Mouse (Mus musculus): ENCODE measurements around the gene Tmem135.
A peak's percentile ranks its signal among the peaks of the same experiment; 100 is the strongest.

Gene Tmem135

DNA sequence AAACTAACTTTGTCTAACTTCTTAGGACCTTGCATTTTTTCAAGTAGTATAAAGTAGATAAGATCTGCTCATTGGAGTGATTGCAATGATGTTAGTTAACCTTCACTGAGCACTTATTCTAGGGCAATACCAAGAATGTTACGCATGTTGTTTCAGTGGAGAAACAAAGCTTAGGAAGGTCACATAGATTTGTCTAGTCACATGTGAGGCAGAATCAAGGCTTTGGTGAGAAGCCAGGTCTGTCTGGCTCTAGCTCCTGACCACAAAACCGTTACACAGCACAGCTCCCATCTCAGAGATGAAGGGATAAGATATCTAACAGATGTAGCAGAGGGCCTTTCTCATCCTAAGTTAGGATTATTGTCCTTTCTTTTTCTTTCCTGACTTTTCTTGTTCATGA, 13.4 kb downstream of the Tmem135 start:
- no peak for DNase-seq (ENCODE audit: low read depth, low spot score)

DNA sequence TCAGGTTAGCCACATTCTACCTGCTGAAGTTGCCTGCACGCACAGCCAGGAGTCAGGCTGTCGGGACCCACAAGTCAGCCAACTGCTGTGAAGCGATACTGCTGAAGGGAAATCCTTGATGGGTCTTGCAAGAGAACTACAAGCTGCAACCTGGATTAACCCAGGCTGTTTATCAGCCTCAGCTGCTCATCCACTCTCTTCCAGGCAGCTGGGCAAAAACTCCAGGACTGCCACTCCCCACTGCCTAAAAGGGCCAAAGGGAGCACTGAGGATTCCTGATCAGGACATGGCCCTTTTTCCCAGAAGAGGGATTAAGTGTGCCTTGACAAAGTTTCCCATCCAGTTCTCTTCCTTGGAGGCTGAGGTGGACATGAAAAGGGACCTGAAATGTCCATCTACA, 15.0 kb downstream of the Tmem135 start:
- no peak for DNase-seq (ENCODE audit: low read depth, low spot score)

DNA sequence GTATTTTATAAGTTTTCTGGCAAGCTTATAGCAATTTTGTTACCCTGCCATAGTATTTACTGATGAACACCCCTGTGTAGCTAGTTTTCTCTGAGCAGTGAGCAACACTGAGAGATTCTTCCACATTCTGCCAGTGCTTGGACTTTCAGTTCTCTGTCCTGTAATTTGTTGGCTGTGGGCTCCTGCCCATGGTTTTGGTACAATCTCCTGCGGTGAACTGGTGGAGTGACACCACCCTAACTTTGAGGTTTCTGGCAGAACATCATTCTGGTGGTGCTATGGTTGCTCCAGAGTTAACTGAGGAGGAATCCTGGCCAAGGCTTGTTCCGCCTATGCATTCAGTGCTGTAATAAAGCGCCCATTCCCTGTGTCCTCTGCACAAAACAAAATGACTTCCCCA, 21.1 kb downstream of the Tmem135 start:
- DNase-seq (ENCODE audit: low read depth, low spot score) = no peak

DNA sequence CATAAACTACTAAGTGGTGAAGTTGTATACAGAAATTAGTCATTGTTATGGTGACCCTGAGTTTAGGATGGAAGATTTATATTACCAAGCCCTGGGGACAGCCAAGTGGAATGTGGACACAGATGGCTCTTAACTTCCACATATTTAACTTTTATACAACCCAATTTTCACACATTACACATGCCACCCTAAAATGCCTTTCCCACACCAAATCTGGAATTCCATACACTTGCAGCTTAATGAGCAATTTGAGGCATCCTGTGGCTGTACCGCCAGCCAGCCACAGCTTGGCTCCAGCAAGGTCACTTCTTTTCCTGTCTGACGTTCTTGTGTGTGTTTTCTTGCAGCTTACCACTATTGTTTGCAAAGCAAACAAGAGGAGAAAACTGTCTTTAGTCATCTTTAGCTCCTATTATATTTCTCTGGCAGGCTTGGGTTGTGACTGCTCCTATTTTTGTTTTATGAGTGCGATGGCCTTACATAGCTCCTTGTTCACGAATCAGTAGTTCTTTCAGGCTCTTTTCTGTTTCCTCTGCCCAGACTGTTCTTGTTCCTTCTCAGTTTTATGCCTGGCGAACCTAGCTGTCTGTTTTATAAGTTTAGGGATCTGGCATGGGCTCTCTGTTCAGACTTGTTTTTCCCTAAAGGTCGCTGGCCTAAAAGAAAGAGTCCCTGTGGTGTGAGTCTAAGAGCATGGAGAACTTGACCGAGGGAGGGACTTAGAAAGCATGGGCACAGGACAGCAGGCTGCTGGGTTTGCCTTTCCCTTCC, 22.9 kb downstream of the Tmem135 start:
- no peak for DNase-seq (ENCODE audit: low read depth, low spot score)

DNA sequence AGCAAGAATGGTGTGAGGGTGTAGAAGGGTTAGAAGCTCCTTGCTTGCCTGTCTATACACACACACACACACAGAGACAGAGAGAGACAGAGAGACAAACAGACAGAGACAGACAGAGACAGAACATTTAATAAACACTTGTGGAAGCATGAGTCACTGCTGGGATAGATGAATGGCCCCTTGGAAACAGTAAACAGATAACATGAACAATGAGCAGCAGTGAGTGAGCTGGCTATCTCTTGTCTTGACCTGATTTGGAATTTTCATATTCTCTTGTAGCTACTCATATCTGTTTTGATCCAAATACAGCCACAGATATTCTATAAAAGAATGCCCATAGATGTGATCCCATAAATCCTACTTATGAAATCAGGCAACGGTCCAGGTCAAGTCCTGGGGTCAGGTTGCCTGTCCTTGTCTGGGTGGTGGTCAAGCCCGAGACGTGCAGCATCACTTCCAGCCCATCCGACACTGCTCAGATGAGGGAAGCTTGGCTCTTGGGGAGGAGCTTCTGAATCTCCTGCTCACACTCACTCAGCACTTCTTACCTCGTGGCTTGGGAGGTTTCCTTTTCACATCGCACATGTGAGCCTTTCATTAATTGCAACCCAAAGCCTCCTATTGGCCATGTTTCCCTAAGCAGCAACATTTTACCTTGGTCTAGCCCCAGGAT, 32.3 kb downstream of the Tmem135 start:
- DNase-seq (ENCODE audit: low read depth, low spot score) = no peak

DNA sequence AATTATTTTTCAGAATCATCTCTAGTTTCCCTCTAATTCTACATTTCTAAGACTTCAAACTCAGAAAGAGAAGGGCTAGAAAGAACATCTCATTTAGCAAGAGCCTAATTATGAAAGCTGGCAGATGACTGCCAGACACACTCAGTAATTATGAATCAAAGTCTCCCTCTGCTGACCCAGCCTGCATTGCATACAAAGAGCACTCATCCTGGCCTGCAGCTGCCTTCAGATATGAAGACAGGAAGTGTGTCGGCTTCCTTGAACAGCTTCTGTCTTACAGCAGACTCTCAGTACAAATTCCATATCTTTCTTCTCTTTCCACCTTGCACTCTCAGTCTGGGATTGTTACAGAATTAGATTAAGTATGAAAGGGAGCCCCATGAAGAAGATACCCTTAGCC, 33.1 kb downstream of the Tmem135 start:
- DNase-seq (ENCODE audit: low read depth, low spot score) = no peak

DNA sequence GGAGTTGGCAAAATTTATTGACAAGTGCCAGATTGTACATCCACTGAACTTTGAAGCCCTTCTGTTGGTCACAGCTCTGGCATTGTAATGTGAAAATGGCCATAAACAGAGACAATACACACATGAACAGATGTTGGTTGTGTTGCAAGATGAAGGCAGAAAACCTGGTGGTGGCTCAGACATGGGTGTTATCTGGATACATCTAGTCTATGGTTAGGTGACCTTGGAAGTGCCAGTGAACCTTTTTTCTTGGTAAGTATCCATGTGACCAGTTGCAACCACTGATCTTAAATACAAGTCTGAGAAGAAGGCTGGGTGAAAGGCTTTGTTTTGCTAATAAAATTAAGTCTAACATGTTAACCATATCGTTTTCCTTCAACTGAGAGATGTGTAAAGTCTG, 33.9 kb downstream of the Tmem135 start:
- DNase-seq (ENCODE audit: low read depth, low spot score) = no peak

DNA sequence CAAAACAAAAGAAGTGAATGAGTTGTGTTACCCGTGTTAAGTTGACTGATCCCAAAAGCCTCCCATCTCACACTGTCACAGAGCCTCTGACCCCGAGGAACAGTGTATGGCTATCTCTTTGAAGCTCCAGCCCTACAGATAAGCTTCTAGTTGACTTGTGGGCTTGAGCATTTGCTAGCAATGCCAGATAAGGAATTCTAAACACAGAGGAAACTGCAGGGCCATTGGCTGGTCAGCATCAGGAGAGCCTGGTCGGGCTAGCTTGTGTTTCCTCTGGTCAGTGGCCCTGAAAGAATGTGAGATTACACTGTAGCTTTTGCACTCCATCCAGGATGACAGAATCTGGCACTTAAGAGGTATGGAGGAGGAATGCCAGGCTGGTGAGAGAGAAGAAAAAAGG, 36.4 kb downstream of the Tmem135 start:
- DNase-seq (ENCODE audit: low read depth, low spot score) = no peak

DNA sequence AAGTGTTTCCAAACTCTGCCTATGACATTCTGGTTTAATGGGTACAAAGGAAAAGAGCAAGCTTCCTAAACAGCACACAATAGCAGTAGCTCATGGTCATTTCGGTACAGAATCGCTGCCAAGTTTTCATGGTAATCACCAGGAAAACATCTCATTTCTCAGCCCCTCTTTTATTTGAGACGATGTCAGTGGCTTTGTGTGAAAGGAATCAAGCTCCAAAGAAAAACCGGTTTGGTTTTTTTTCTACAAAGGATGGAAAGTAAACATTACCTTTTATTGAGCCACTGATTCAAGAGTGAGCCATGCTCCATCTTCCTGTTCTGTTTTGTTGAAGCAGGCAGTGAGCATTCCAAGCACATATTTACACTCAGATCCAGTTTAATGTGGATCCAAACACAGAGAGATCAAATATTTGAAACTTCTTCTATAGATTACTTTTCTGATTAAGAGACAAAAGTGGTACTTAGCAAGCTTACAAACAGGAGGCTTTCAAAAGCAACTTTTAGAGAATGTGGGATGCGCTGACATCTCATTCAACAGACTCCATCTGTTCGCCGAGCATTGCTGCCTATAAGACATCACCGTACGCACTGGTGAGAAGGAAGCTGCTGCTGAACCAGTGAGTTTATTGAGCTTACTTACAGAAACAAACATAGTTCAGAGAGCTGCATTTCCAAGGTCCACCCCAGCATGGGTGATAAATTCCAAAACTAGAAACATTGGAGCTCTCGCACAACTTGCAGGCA, 38.7 kb downstream of the Tmem135 start:
- DNase-seq (ENCODE audit: low read depth, low spot score) = no peak

DNA sequence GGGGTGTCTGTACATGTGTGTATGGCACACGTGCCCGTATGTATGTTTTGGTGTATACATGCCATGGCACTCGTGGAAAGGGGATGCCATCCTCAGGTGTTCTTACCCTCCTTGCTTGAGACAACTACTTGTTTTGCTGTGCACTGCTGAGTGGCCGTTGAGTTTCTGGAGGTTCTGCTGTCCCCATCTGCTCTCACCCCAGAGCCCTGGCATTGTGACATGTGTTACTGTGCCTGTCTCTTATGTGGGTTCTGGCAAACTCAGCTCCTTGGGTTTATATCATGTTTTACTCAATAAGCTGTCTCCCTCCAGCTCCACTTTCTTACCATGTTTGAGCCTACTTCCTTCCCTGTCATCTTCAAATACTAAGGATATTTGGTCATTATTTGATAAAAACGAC, 40.0 kb downstream of the Tmem135 start:
- DNase-seq (ENCODE audit: low read depth, low spot score) = no peak

DNA sequence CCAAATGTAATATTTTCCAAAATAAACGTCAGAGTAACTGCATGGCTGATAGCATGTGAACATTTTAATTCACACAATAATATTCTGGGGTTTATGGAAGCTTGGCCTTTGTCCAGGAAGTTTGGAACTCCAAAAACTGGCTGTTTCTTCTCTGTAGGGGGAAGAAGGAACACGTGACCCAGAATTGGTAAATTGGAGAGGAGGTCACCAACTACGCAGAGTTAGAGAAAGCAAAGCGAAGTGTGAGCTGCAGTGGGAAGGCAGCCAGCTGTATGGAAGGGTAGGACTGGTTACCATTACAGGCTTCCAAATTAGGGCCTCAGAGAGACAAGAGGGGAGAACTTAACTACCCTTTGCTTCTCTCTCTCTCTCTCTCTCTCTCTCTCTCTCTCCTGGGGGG, 47.7 kb downstream of the Tmem135 start:
- DNase-seq (ENCODE audit: low read depth, low spot score) = no peak

DNA sequence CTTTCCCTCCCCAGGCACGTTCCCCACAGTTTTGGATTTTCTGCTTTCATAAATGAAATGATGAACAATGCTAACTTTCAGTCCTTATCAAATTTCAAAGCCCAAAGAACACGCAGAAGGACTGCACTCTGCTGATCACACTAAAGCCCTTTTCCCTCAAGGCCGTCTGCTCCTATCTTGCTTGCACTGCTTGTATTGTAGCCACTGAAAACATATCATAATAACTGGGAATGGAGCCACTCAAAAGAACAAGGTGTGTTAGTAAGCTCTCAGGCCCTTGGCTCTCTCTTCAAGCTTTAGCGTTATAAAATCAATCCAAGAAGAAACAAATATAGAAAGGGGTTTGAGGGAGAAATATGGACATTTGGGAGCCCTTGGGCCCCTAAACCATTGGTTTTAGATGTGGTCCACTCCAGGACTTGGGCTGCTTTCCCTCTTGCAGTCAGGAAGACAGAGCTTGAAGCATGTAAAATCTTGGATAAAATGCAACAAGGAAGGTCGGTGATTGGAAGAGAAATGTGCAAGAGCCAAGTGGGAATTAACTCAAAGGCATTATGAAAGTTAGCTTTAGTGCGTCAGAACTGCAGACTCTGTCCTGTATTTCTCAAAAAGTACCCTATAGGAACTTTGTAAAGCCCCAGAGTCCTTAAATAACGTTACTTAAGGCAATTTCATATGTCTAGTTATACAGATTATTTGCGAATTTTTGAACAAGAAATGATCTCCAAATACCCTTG, 48.3 kb downstream of the Tmem135 start:
- DNase-seq (ENCODE audit: low read depth, low spot score) = no peak

DNA sequence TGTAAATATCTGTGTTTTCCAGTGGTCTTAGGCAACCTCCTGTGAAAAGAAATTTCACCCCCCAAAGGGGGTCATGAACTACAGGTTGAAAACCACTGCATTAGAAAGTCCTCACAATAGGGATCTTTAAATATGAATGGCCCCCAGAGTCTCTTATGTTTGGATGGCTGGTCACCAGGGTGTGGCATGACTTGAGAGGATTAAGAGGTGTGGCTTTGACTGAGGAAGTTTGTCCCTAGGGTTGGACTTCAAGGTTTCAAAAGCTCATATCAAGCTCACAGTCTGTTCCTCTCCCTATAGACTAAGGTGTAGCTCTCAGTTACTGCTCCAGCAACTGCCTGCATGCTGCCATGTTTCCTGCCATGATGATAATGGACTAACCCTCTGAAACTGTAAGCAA, 62.0 kb downstream of the Tmem135 start:
- DNase-seq (ENCODE audit: low read depth, low spot score) = peak; percentile 63

DNA sequence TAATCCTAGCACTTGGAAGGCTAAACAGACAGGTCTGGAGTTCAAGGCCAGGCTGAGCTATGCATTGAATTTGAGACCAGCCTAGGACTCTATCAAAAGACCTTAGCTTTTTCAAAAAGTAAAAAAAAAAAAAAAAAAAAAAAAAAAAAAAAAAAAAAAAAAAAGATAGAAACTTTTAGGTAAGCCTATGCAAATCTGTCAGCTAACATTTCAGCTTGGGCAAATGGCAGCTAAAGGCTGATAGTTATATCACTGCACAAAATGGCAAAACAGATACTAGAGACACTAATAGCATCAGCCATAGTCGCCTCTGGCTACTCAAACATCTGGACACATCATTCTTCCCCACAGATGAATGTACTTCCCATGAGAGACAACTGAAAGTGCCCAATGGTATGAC, 64.2 kb downstream of the Tmem135 start:
- DNase-seq (ENCODE audit: low read depth, low spot score) = no peak

DNA sequence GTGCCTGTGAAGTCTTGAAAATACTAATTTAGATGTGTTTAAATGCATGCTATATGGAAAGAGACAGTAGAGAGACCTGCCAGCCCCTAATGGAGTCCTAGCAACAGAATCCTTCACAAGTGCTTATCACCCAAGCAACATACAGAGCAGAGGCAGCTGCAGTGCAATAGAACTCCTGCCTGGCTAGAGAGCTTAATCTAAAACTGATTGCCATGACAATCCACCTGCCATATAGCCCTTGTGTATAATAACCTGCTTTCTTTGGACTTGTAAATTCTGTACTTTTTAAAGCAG, 64.9 kb downstream of the Tmem135 start:
- no peak for DNase-seq (ENCODE audit: low read depth, low spot score)

DNA sequence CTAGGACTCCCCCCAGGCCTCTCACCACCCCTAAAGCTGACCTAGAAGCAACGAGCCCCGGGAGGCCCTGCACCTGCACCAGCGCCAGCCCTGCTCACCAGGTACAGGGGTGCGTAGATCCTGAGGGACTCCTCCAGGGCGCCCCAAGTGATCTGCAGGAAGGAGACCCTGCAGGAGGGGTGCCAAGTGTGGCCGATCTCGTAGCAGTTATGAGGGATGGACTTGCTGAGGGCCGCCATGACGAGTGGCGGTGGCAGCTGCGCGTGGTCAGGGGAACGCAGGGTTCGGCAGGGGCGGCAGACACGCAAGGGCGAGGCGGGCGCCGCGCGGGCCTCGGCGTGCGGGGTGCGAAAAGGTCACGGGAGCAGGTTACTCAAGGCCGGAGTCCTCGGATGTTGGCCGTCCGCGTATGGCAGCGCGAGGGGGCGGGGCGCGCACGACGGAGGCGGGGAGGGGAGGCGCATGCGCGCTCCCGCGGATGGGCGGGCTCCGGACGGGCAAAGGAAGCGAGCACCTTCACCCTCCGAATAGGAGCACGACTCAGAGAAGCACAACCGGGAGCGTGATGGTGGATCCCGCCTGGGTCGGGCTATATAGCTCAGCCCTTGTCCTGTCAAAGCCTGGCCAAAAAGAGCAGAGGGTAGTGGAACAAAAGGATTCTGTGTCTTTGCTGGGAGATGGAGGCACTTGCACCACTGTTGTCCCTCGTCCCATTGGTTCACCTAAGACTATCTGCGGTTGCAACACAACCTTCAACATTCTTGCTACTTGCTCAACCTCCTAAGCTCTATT, 65.5 kb downstream of the Tmem135 start:
- DNase-seq (ENCODE audit: low read depth, low spot score) = peak; percentile 94

DNA sequence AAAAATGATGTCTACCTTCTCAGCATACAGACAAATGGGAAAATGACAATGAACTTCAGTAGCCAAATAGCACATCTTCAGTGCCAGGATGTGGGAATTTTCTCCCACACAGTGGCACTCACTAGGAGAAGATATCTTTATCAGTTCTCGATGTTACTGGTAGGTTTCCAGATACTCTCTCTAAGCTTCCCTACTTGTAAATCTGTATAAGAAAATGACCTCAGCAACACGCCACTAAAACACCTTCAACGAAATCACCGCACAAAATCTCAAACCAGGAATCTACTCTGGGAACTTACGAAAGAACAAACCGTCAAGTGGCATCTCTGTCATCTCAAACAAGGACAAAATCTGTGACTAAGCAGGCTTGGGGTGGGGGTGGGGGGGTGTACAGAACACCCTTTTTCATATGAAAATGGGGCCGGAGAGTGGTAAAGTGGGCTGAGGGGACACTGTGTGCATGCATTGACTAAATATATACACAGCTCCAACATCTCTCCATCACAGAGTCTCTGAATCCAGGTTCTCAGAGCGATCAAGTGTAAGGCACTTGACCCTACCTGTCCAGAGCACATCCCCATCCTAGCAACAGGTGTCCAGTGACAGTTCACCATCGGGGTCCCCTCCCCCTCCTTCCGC, 66.2 kb downstream of the Tmem135 start:
- DNase-seq (ENCODE audit: low read depth, low spot score) = no peak

DNA sequence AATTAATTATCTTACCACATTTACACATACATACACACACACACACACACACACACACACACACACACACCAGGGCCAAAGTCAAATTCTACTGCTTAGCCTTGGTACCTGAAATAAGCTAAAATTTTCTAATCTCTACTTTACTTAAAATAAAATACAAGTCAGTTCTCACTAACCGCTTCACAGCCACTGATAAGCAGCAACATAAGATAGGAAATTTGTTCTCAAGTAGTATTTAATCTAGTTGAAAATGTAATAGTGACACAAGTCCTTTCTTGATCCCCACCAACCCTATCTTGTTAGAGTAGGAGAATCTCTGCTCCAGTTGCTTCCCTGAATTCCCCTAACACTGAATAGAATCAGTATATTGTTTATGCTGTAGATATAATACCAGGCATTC, 67.6 kb downstream of the Tmem135 start:
- no peak for DNase-seq (ENCODE audit: low read depth, low spot score)

DNA sequence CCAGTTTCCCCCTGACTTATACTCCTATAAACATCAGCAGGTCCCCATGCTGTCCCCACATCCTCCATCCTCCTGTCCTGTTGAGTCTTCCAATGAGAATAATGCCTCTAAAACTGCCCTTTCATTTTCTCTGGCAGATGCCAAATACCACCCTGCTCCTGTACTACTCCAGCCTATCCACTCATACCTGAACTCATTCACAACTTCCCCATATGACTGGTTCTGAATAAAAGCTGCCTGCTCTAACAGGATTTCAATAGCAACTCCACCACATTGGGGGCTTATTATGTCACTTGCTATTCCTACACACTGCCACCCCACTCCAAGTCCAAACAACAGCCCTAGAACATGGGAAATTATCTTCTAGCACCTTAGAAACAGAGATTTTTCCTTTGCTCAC, 68.7 kb downstream of the Tmem135 start:
- no peak for DNase-seq (ENCODE audit: low read depth, low spot score)

DNA sequence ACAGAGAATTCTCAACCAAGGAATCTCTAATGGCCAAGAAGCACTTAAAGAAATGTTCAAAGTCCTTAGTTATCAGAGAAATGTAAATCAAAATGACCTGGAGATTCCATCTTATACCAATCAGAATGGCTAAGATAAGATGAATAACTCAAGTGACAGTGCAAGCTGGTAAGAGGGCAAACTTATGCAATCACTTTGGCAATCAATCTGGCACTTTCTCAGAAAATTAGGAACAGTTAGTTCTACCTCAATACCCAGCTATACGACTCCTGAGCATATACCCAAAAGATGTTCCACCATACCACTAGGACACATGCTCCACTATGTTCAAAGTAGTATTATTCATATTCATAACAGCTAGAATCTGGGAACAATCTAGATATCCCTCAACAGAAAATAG, 74.1 kb downstream of the Tmem135 start:
- no peak for DNase-seq (ENCODE audit: low read depth, low spot score)

DNA sequence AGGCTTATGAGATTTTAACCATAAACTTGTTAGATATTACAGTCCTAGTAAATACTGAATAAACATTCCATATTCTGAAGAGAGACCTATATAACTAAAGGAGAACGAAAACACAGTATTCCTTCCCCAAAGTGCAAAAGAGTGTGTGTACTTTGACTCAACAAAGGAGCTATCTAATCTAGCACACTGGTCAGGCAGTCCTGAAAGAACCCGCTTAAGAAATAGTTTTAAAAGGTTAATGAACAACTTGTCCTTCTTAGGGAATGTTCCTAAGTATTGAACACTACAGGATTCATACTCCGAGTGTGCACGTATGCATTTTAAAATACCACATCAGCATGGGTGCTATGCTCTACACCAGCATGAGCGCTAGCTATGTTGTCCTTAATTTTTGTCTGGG, 76.3 kb downstream of the Tmem135 start:
- DNase-seq (ENCODE audit: low read depth, low spot score) = no peak
